Mouse (Mus musculus) heart, embryonic 15.5 days (tissue): ENCODE results near the gene Artn. TPM values are rescaled to one million over a fixed set of nuclear protein-coding genes. Genes with fewer than 3 reads are reported as not detected.

Experiments
- ATAC-seq: fragments of 200-750 bp; cut with Nextera tagmentation; replicated peaks from 2 replicates; pipeline ENCODE4 v1.8.0; 2017; ENCODE audit warnings: low read depth, moderate TSS enrichment; ENCODE audit not compliant: insufficient number of reproducible peaks, insufficient read depth, low FRiP score
- H3K27ac ChIP-seq: fragments of 300-500 bp; sonication (generic); 2 replicates; pipeline ENCODE4 v1.5.1; 2015; ENCODE audit warnings: mild to moderate bottlenecking, inconsistent platforms
- H3K27me3 ChIP-seq: fragments of 300-500 bp; sonication (generic); 2 replicates; pipeline ENCODE4 v1.6.1; 2015; ENCODE audit warnings: inconsistent platforms
- H3K36me3 ChIP-seq: fragments of 300-500 bp; sonication (generic); 2 replicates; pipeline ENCODE4 v1.6.1; 2015; ENCODE audit warnings: mild to moderate bottlenecking, inconsistent platforms
- H3K4me1 ChIP-seq: fragments of 300-500 bp; sonication (generic); replicated peaks from 2 replicates; pipeline ENCODE4 v1.6.1; 2015; ENCODE audit warnings: inconsistent platforms
- H3K4me2 ChIP-seq: fragments of 300-500 bp; sonication (generic); 2 replicates; pipeline ENCODE4 v1.6.1; 2015; ENCODE audit warnings: inconsistent platforms, mild to moderate bottlenecking, moderate library complexity
- H3K4me3 ChIP-seq: fragments of 300-500 bp; sonication (generic); 2 replicates; pipeline ENCODE4 v1.5.1; 2015; ENCODE audit warnings: mild to moderate bottlenecking, inconsistent platforms
- H3K9ac ChIP-seq: fragments of 300-500 bp; sonication (generic); 2 replicates; pipeline ENCODE4 v1.6.1; 2015; ENCODE audit warnings: mild to moderate bottlenecking, inconsistent platforms
- H3K9me3 ChIP-seq: fragments of 300-500 bp; sonication (generic); replicated peaks from 2 replicates; pipeline ENCODE4 v1.6.1; 2016; ENCODE audit warnings: inconsistent platforms
- WGBS: fragments of 180-500 bp; shearing (Covaris S2); methylation state at CpG from one replicate; pipeline ENCODE4 v1.1.7; 2015; ENCODE audit warnings: mixed read lengths; 5-methylcytosine and 5-hydroxymethylcytosine counted together
- polyA plus RNA-seq: library from polyadenylated mRNA; unstranded; fragments of >200 nt; fragmentation: Nextera tagmentation; extraction: Ambion mirVana; gene quantifications from 2 replicates; pipeline ENCODE4 v1.2.1, GENCODE M21; 2015

The Artn gene
- polyA plus RNA-seq, 1 experiment from 2014 or later, result 1.2 TPM

DNA sequence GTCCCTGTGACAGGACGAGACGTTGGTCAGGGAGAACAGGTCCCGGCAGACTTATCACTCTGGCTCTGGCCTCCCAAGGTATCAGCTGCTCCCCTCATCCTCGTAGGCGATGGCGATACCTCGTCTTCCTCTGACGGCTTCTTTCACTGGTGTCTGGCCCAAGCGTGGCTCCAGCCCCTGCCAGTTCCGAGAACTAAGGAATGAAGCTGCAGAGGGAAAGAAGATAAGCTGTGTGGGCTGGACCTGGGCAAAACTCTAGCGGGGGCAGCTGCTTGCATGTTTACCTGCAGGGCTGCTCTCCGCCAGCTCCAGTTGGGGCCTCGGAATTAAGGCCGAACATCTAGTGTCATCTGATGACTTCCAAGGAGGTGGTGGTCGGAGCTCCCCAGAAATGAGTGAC, 40.1 kb downstream of the Artn start:
- WGBS, result 80% methylated on average over 15 of the region's 15 CpGs
- Histone ChIP-seq H3K9ac (no peak overlapping the region), H3K27me3 (no peaks in the 10 kb centered on the region), H3K27ac (no peak overlapping the region), H3K4me3 (no peak overlapping the region), H3K36me3 (peaks cover 21% of the 10 kb centered on the region), H3K9me3 (no peaks in the 10 kb centered on the region), H3K4me1 (peaks cover 27% of the 10 kb centered on the region), H3K4me2 (no peak overlapping the region)
- ATAC-seq, result no peak

DNA sequence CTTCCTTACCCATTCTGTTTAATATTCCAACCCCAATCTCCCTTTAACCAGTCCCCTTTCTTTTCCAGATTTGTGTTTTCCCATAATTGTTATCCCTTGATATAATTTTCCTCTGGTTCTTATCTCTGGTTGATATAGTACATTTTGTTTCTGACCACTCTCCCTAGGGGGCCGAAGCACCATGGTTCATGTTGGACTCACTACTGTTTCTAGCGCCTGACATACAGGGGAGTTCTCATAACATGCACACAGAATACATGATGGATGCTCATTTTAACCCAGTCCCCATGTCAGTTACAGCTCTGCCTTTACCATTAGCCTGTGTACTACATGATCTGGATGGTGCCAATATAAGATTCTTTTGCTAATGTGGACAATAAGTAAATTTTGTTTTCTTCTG, 41.6 kb downstream of the Artn start:
- WGBS, result 75% methylated on average over 2 of the region's 2 CpGs
- peak overlapping the region; percentile 88 for H3K4me3 ChIP-seq
- peaks cover 21% of the 10 kb centered on the region for H3K36me3 ChIP-seq
- no peak overlapping the region for H3K27ac ChIP-seq
- no peak overlapping the region for H3K9ac ChIP-seq
- H3K4me2 ChIP-seq, result peak overlapping the region; percentile 89
- no peaks in the 10 kb centered on the region for H3K9me3 ChIP-seq
- H3K4me1 ChIP-seq, result peaks cover 35% of the 10 kb centered on the region
- H3K27me3 ChIP-seq, result no peaks in the 10 kb centered on the region
- no peak for ATAC-seq

DNA sequence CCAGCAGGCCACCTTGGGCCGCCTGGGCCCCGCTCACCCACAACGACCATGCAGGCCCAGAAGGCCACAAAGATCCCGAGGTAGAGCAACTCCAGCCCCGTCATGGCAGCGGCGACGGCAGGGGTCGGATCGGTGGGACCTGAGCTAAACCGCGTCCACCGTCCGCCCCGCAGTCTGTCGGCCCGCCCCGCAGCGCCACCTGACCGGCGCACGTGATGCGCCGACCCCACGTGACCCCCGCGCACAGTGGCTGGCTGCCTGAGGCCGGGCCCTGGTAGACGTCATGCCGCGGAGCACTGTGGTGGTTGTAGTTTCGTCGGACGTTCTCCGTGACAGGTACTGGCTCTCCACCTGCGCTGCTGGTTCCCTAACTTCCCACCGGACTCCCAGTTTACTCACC, 42.4 kb downstream of the Artn start, which contains the start of gene Atp6v0b:
Gene Atp6v0b, minus strand, starts transcription at position 201 of the 400 bp plus-strand sequence.
- under 1% methylated on average over 37 of the region's 37 CpGs for WGBS
- peaks cover 21% of the 10 kb centered on the region for H3K36me3 ChIP-seq

DNA sequence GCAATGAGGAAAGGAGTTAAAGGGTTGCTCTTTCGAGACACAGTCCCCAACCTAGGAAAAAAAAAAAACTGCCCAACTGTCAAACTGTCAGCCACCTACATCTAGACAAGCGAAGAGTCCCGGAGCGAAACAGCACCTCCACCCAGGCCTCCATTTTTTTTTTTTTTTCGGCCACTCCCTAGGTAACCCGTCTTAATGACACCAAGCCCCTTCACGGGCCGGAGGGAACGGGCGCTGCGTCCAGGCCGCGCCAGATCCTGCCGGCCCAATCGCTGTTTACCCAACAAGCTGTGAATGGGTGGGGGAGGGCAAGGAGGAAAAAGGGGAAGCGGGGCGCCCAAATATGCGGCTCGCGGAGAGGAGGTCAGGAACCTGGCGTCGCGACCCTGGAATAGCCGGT, 42.9 kb downstream of the Artn start:
- no peak for ATAC-seq
- peak overlapping the region; percentile 62 for H3K27ac ChIP-seq
- H3K9ac ChIP-seq, result peak overlapping the region; percentile 93
- peak overlapping the region; percentile 88 for H3K4me3 ChIP-seq
- peaks cover 40% of the 10 kb centered on the region for H3K4me1 ChIP-seq
- peaks cover 21% of the 10 kb centered on the region for H3K36me3 ChIP-seq
- H3K27me3 ChIP-seq, result no peaks in the 10 kb centered on the region
- WGBS, result 2% methylated on average over 24 of the region's 24 CpGs
- H3K4me2 ChIP-seq, result peak overlapping the region; percentile 89
- H3K9me3 ChIP-seq, result no peaks in the 10 kb centered on the region

More for the DNA sequence above, 42.4 kb downstream of the Artn start, which contains the start of gene Atp6v0b:
- Histone ChIP-seq H3K9me3 (no peaks in the 10 kb centered on the region), H3K4me3 (peak within 1 kb of the TSS; percentile 88), H3K27me3 (no peaks in the 10 kb centered on the region), H3K4me2 (peak within 1 kb of the TSS; percentile 89), H3K4me1 (peaks cover 41% of the 10 kb centered on the region), H3K27ac (peak within 1 kb of the TSS; percentile 62), H3K9ac (peak within 1 kb of the TSS; percentile 93)
- ATAC-seq, result peak; percentile 81

DNA sequence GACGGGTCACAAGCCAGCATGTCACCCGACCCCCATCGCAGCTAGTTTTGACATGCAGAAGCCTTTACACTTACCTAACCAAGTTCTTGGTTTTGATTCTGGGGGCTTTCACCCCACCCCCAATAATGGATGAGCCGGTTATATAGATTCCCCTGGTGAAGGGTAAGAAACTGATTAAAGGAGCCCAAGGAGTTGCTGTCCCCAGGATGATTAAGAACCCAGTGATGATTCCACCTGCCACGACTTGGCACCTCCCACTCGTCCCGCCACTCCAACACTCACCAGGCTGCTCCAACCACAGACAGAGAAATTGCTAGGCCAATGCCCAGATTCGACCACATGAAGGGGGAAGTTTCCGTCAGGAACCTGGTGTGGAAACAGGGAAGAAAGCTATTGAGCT, 43.6 kb downstream of the Artn start:
- H3K9me3 ChIP-seq, result no peaks in the 10 kb centered on the region
- peak overlapping the region; percentile 88 for H3K4me3 ChIP-seq
- 74% methylated on average over 9 of the region's 9 CpGs for WGBS
- no peak for ATAC-seq
- H3K4me1 ChIP-seq, result peaks cover 35% of the 10 kb centered on the region
- H3K27me3 ChIP-seq, result no peaks in the 10 kb centered on the region
- peak overlapping the region; percentile 89 for H3K4me2 ChIP-seq
- H3K9ac ChIP-seq, result 0 out of 2 replicates have a peak overlapping the region, but pooled peaks have one; percentile 93
- peaks cover 21% of the 10 kb centered on the region for H3K36me3 ChIP-seq
- no peak overlapping the region for H3K27ac ChIP-seq

DNA sequence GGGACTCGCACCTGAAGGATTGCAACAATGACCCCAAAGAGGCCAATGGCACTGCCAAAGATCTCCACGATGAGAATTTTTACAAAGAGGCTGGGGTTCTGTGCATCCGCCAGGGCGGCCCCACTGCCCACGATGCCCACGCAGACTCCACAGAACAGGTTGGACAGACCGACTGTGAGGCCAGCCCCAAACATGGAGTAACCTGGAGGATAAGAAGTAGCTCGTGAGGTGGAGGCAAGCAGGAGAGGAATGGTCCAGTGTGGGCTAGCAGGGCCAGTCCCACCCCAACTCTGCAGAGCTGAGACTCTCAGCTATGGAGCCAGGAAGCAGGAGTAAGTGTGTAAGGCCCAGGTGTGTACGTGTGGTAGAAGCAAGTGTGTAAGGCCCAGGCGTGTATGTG, 44.5 kb downstream of the Artn start:
- H3K9me3 ChIP-seq, result no peaks in the 10 kb centered on the region
- H3K27ac ChIP-seq, result no peak overlapping the region
- no peak overlapping the region for H3K4me3 ChIP-seq
- H3K4me1 ChIP-seq, result peaks cover 32% of the 10 kb centered on the region
- 93% methylated on average over 10 of the region's 10 CpGs for WGBS
- H3K36me3 ChIP-seq, result peaks cover 19% of the 10 kb centered on the region
- no peak overlapping the region for H3K4me2 ChIP-seq
- H3K9ac ChIP-seq, result no peak overlapping the region
- no peaks in the 10 kb centered on the region for H3K27me3 ChIP-seq
- no peak for ATAC-seq

DNA sequence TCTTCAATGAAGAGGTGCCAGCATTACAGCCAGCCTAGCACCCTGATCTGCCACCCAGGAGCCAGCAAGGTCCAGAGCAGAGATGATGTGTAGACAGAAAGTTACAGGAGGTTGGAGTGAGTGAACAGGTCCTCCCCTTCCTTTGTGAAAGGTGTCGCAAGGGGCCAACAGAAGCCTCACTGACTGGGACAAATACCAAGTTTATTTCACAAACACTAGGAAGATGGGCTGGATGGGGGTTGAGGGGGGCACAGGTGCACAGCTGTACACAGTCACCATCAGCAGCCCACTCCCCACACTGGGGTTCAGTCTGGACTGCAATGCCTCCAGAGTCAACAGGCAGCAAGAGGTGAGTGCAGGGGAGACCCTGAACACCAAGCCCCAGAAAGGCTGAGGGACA, 45.4 kb downstream of the Artn start:
- Histone ChIP-seq H3K4me1 (peaks cover 32% of the 10 kb centered on the region), H3K9me3 (no peaks in the 10 kb centered on the region), H3K9ac (0 out of 2 replicates have a peak overlapping the region, but pooled peaks have one; percentile 84), H3K27me3 (no peaks in the 10 kb centered on the region), H3K4me3 (no peak overlapping the region), H3K27ac (no peak overlapping the region), H3K36me3 (peaks cover 16% of the 10 kb centered on the region), H3K4me2 (peak overlapping the region; percentile 91)
- ATAC-seq, result no peak
- 100% methylated on average over 1 of the region's 1 CpGs for WGBS

DNA sequence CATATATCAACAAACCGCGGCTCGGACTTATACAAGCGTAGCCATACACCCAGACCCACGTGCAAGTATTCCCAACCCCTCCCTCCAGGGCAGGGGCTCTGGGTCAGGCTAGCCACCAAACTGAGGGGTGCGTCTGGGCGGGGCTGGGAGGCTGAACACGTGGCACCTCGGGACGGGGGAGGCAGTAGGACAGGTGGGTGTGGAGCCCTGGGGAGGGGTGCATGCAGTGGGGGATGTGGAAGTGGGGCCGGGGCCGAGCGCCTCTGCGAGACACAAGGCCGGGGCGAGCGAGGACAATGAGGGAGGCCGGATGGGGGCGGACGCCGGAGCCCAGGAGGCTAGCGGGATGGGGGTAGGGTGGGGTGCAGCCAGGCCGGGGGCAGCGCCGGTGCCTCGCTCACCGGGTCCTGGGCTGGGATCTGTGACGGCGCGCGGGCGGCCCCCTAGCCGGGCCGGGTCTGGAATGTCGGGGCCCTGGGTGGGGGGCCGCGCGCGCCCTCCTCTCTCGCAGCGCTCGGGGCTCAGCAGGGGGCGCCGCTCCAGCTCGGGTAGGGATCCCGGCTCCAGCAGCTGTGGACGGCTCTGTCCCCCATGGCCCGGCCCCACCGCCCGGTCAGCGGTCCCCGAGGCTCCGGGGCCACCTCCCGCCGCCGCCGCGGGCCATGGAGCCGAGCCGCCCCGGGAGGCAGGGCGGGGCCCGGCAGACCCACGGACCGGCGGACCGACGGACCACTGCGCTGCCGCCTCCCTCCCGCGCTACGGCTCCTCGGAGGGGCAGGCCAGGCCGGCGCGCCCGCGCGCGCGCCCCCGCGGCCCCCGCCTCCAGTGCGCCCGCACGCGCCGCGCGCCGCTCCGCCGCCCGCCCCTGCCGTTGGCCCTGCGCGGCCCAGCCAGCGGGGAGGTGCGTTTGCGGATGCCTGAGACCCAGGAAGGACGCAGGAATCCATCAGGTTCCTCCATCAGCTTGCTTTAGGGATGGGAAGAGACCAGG, 46.6 kb downstream of the Artn start, which contains the start of gene B4galt2:
Gene B4galt2, minus strand, starts transcription at position 787 of the 991 bp plus-strand sequence.
- Histone ChIP-seq H3K9ac (peak within 1 kb of the TSS; percentile 84), H3K4me3 (peak within 1 kb of the TSS; percentile 80), H3K9me3 (no peaks in the 10 kb centered on the region), H3K27me3 (no peaks in the 10 kb centered on the region), H3K36me3 (peaks cover 16% of the 10 kb centered on the region), H3K4me1 (peaks cover 36% of the 10 kb centered on the region), H3K27ac (peak within 1 kb of the TSS; percentile 55), H3K4me2 (peak within 1 kb of the TSS; percentile 91)
- ATAC-seq, result peak; percentile 44
- 1% methylated on average over 75 of the region's 103 CpGs for WGBS

DNA sequence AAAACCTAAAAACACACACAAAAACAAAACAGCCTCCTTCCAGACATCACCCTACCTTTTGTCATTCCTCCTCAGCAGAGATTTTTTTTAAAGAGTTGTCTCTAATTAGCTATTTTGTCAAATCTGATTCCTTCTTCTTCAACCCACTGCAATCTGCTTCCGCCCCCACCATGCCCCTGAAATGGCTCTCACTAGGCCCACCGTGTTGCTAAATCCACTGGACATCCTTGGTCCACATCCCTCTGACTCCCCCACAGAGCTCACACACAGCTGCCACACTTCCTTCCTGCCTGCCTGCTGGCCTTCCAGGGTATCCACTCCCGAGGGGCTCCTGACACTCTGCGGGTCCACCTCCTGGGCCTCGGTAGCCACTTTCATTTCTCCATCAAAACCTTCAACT, 50.9 kb downstream of the Artn start:
- no peak overlapping the region for H3K4me2 ChIP-seq
- ATAC-seq, result no peak
- H3K36me3 ChIP-seq, result peaks cover 7% of the 10 kb centered on the region; the same call in 1 of the 2 replicates
- peaks cover 16% of the 10 kb centered on the region for H3K4me1 ChIP-seq
- H3K27me3 ChIP-seq, result no peaks in the 10 kb centered on the region
- no peak overlapping the region for H3K4me3 ChIP-seq
- no peaks in the 10 kb centered on the region for H3K9me3 ChIP-seq
- H3K27ac ChIP-seq, result no peak overlapping the region
- H3K9ac ChIP-seq, result no peak overlapping the region
- WGBS, result 69% methylated on average over 5 of the region's 5 CpGs

DNA sequence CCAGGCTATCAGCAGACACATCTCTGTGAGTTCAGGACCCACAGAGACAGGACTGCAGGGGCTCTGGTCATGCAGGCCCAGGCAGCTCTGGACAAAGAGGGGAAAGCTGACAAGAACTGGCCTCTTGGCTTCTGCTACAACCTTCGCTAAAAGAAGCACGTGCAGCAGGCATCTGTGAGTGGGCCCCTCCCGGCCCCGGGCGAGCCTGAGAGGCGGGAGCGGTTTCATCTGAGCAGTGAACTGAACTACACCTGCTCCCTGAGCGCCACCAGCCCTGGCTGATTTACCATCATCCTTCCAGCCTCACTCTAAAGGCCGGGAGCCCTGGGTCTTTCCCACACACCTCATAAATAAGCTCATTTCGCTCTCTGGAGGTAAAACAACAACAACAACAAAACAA, 51.3 kb downstream of the Artn start:
- Histone ChIP-seq H3K4me1 (peaks cover 12% of the 10 kb centered on the region), H3K4me2 (no peak overlapping the region), H3K9me3 (no peaks in the 10 kb centered on the region), H3K27ac (no peak overlapping the region), H3K4me3 (no peak overlapping the region), H3K36me3 (peaks cover 7% of the 10 kb centered on the region; the same call in 1 of the 2 replicates), H3K27me3 (no peaks in the 10 kb centered on the region), H3K9ac (no peak overlapping the region)
- ATAC-seq, result no peak
- WGBS, result 49% methylated on average over 10 of the region's 10 CpGs
